Mouse (Mus musculus): ENCODE data around the gene Micu1. TPM values are rescaled to one million over a fixed set of nuclear protein-coding genes. Genes with fewer than 3 reads are reported as not detected.

The Micu1 gene
- total RNA-seq, 2 experiments from 2014 or later = 62.4 to 70.4 TPM

GRCm38 (mm10) chr10:59902606-59902990, 200.3 kb downstream of the Micu1 start:
- DNase-seq = peak in 1 of 2 experiments; percentile 11

DNA sequence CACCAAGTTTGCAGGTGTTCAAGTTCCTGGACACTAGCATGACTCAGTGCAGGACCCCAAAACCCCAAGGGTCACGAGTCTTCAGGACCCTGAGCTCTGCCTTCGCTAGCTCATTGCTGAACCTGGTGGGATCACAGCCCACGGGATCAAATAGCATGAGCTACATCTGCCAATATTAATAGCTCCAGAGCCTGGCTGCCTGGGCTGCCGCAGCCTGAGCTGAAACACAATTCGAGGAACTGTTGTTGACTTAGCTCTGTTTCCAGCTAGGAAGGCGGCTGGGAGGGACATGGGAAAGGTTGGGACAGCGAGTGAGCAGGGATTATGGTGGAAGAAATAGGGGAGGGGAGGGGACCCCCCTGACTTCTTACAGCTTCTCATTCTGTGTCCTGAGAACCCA, 200.9 kb downstream of the Micu1 start:
- DNase-seq = peak in 1 of 2 experiments; percentile 6

GRCm38 (mm10) chr10:59907080-59907609, 204.9 kb downstream of the Micu1 start:
- DNase-seq = peak in 1 of 2 experiments; percentile 5

DNA sequence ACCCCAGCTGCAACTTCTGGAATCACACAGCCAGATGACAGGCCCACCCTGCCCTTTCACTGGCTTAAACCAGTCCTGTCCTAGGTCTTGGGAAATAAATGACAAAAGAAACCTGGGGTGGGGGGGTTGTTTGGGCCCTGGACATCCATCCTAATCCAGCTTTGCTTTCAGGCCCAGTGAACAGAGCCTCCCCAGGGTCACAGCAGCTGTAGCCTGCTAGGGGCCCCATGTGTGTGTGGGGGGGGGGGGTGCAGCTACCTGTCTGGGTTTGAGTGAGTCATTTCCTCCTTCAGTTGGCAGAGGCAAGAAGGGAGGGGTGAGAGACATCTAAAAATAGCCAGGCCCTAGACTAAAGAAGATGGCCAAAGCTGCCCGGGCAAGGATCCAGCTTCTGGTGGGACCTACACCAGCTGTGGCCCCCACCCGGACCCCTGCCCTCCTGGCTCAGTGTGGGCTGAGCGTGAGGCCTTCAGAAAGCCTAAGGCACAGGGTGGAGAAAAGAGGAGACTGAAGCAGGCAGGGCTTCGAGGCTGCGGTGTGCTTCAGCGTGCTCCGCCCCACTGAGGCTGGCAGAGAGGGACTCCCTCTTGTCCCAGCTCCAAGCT, 205.5 kb downstream of the Micu1 start:
- peak; percentile 41 to 57 for DNase-seq

DNA sequence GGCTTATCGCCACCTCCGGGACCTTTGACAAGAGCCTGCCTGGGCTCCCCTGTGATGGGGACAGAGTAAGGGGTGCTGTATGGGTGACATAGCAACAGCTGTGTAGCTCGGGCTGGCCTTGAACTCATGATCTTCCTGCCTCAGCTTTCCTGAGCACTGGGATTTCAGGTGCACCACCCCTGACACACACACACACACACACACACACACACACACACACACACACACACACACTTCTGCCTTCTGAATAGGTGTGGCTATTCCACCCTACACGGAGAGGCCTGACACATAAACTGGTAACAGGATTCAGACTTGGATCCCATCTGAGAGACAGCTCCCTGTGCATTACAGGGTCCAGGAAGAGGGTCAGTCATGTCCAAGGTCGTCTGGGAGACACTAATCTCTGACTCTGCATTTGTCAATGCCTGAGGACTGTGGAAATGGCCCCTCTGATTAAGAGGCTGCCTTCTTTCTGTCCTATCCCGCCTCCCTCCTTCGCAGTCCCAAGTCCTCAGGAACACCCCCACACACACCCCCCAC, 206.6 kb downstream of the Micu1 start:
- no peak for DNase-seq

GRCm38 (mm10) chr10:59909357-59909847, 207.1 kb downstream of the Micu1 start:
- DNase-seq = peak; percentile 81 to 85

GRCm38 (mm10) chr10:59911091-59911490, 208.8 kb downstream of the Micu1 start:
- no peak for DNase-seq

DNA sequence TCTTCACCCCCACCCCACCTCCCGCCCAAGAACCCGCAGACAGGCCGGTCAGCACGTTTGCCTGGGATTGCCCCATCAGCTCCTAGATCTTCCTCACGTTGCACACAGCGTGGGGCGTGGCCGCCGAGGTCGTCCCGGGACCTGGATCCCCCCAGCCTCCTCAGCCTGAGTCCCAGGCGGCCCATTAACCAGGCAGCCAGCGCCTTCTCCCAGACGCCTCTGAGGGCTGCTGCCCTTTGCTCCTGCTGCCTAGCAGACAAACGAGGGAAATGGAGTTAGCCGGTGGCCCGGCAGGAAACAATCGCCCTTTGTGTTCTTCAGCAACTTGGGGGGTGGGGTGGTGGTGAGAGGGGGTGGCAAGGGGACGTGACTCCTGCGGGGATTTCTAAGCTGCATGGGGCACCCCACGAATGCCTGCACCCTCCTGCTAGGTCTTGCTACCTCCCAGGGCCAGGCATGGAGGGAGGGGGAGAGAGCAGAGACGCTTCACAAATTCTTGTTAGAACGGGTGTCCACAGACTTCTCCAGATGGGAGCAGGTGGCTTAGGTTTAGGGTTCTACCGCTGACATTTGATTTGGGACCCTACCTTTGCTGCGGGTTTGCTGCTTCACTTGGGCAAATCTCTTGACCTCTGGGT, 209.4 kb downstream of the Micu1 start:
- DNase-seq = peak in 1 of 2 experiments; percentile 65

Other genes with a start within 250 kb of the Micu1 start
- not detected for gene Gm10322, start 86.4 kb upstream of the Micu1 start, total RNA-seq (2021)
- gene Mcu, start 85.8 kb upstream of the Micu1 start, total RNA-seq (2021) = 10 to 100 TPM; 42.9 to 53.4 TPM
- gene Dnajb12, start 177.1 kb downstream of the Micu1 start, total RNA-seq (2021) = 10 to 100 TPM; 51.3 to 62.5 TPM
- 10 to 100 TPM; 76.4 to 98.7 TPM for gene Ddit4, start 249.4 kb downstream of the Micu1 start, total RNA-seq (2021)